Mouse (Mus musculus): ENCODE data around the gene Ankrd60.

DNA sequence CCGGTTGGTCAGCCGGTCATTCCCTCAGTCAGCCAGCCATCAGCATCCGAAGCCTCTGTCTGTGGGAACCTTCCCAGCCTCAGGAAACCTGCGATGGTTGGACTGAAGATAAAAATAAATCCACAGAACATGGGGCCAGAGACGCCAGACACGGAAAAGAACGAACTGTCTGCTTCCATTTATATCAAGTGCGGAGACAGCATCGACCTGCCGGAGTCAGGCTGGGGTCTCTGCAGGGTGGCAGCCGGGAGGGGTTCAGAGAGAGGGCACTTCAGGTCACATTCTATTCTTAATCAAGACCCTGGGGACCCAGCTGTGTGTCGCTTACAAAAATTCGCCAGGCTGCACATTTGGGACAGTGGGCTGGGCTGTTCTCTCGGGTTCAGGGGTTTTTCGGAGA is 38.4 kb downstream of the Ankrd60 start:
- no peak for TF ChIP-seq POLR2A (IDR thresholded peaks at IDR 0.05; ENCODE audit: extremely low read depth, insufficient read depth, low read length)
- no peak for TF ChIP-seq CTCF (IDR thresholded peaks at IDR 0.05; ENCODE audit: low read depth, low read length)
